Mouse (Mus musculus): ENCODE data around the gene Dip2b.
A peak's percentile ranks its signal among the peaks of the same experiment; 100 is the strongest.
"Not testable (repeated sequence)": the region's sequence is repeated elsewhere in the genome, so short reads cannot be mapped to it uniquely, and the experiment has no call there.

Gene Dip2b

DNA sequence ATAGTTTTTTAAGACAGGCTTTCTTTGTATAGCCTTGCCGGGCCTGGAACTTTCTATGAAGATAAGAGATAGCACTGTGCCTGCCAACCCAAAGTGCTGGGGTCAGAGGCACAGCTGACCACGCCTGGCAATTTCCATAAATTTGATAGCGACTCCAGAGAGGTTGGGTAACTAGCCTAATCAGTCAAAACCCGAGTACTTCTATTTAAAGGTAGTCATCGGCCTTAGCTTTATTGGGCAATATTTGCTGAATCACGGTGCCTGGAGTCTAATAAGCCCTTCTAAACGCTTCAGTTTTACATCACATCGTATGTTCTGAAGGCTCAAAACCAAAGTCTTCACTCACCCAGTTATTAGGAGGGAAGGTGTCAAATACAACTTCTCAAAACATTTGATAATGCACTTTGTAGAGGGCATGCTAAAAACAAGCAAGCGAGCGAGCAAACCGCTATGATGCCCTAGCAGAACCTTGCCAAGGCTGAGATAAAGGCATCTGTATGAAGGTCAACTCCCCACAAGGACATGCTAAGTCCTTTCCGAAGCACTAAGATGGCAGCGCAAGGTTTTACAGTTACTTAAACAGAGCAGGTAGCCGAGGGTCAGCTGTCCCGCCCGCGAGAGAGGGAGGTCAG is 188.7 kb downstream of the Dip2b start:
- DNase-seq: peak; percentile 85

DNA sequence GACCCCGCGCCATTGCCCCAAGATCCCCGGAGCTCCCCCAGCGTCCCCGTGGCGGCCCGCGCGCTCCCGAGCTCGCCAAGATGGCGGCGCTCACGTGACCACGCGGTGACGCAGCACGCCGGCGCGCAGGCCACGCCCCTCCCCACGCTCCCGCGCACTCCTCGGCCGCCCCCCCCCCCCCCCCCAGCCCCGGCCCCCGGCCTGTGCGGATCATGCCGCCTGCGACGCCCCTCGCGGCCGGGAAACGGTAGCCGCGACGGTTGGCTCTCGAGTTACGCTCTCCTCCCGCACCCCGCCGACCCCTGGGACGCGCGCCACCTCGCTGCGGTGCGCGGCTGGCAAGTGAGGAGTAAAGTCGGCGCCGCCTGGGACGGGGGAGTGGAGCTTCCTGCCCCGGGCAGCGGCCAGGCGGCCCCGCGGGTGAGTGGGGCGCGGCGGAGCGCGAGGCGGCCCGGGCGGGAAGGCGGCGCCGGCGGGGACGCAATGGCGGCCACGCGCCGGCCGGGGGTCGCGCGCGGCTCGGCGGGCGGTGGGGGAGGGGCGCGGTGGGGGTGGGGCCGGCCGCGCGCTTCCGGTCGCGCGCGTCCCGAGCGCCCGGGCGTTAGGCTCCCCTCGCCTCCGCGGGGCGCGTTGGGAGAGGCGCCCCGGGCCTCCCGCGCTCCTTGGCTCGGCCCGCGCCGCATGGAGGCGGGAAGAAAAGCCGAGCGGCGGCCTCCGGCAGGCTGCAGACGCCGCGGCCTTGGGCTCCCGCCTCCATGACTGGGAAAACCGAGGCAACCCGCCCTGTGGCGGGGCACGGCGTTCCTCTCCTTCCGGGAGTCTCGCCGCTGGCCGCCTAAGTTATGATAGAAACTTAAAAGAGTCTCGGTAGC is 189.4 kb downstream of the Dip2b start, which contains the start of gene Atf1:
Gene Atf1 (plus strand): TSS at position 157 of the 872 bp plus-strand sequence.
- DNase-seq: peak; percentile 94

DNA sequence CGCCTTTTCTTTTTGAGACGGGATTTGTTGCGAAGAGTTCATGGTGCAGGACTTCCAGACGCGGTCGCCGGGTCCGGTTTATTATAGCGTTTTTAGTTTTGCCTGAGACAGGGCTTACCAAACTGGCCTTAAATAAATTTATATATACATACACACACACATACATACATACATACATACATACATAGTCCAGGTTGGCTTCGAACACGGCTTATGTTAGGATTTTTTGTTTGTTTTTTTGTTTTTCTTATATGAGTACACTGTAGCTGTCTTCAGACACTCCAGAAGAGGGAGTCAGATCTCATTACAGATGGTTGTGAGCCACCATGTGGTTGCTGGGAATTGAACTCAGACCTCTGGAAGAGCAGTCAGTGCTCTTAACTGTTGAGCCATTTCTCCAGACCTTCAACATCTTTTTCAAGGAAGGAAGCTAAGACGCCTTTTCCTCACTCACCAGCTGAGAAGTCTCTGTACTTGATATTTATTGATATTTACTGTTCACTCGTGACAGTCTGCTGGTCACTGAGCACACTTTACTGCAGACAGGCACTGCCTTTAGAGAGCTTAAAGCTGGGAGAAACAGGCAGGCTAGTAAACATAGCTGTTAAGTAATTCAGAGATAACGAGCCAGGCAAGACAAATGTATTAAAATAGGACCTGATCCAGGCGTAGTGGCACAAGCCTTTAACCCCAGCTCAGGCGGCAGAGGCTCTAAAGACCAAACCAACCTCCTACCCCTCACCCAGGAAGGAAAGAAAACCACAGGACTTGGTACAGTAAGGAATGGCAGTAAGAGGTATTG is 190.3 kb downstream of the Dip2b start:
- peak; percentile 18 for DNase-seq

DNA sequence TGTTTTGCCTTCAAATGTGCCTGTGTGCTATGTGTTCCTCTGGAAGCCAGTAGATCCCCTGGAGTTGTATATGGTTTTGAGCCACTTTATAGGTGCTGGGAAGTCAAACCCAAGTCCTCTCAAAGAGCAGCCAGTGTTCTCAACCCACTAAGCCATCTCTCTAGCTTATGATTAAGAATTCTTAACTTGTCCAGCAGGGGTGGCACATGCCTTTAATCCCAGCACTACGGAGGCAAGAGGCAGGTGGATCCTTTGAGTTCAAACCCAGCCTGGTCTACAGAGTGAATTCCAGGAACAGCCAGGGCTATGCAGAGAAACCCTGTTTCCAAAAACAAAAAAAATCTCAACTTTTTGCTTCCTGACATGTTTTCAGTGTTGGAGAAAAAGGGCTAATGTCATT is 192.2 kb downstream of the Dip2b start:
- DNase-seq: no peak

DNA sequence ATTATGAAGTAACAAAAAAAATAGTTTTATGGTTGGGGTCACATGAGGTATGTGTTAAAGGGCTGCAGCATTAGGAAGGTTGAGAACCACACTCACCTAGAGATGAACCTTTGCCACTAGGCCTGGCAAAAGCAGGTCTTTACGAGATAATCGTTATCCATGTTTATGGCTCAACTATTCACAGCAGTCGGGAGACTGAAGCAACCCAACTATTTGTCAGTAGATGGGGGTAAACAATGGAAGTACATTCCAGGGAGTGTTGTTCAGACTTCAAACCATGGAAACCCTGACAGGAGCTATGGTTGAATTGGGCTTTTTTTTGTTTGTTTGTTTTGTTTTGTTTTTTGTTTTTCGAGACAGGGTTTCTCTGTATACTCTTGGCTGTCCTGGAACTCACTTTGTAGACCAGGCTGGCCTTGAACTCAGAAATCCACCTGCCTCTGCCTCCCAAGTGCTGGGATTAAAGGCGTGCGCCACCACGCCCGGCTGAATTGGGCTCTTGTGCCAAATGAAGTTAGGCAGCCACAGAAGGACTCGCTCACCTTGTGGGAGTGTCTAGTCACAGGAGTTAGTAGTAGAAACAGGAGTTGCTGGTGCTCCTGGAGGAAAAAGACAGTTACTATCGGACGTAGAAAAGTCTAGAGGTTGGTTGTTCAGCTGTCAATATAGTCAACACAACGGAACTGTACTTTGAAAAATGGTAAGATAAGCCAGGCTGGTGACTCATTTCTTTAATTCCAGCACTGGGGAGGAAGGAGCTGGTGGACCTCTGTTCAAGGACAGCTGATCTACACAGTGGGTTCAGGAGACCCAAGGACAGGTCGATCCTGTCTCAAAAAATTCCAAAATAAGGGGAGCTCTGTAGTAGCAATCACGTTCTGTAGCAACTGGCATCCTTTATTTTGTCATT is 193.4 kb downstream of the Dip2b start:
- DNase-seq: no peak

DNA sequence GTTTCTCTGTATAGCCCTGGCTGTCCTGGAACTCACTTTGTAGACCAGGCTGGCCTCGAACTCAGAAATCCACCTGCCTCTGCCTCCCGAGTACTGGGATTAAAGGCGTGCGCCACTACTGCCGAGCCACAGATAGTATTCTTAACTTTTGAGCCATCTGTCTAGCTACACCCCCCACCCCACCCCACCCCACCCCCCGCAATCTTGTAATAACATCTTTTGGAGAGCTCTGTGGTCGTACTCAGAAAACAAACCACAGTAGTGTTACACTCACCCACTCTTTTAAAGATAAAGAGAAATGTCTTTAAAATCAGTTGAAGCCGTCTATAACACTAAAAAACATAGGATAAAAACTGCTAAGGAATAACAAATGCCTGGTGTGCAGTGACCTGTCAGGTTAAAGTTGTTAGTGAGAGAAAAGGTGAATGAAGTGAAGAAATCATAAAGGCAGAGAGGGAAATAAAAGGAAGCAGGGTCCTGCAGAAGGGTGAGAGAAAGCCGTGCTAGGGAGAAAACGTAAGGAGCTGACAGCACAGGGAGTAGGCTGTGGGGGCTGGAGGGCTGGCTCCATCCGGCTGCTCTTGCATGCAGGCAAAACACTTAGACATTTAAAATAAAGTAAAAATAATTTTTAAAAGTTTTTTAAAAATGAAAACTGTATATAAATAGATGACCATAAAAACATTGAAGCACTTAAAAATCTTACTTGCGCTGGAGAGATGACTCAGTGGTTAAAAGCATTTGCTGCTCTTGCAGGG is 196.9 kb downstream of the Dip2b start:
- DNase-seq: peak; percentile 26

DNA sequence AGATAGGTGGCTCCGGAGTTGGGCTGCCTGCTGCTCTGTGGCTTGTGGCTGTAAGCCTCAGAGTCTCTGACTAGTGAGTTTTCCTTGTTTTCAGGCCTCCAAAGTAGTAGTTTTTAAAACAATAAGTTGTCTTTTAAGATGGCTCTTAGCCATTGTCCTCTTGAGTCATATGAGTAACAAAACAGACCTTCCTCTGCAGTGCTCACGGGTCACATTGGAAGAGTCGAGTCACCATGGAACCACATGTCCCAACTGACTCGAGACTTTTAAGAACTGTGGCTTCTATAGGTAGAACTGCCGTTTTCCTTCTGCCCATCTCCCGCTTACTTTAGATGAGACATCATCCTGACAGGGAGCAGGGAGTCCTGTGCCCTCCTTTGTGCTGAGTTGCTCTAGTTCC is 198.5 kb downstream of the Dip2b start:
- no peak for DNase-seq

DNA sequence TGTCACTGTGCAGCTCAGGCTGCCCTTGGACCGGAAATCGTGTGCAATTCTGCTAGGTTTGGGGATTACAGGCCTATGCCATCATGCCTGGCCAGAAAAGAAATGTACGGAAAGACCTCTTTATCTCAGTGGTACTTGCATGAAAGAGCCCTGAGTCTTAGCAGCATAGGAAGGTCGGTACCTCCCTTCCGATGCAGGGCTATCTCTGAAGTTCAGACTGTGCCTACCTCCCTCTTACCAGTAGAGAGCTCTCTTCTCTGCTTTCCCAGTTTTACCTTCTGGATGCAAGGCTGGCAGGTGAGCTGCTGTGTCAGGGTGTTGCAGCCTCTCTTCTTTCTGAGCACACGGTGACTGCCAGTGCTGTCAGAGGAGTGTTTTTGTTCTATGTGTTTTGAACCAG is 203.3 kb downstream of the Dip2b start:
- no peak for DNase-seq

DNA sequence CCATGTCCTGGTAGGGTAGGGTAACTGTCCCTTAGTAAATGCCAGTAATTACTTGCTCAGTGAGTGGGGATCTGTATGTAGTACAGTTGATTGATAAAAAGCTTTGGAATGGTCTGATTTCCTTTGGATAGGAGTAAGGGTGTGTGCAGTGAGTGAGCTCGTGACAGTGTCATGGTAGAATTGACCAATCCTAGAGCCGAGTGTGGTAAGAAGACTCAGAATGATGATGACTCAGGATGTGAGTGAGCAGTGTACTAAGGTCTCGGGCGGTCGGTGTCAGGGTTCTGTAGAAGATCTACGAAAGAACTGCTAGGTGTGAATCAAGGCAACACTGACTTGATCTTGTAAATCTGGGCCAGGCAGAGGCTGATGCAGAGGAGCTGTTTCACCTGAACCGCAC is 207.5 kb downstream of the Dip2b start:
- no peak for DNase-seq

DNA sequence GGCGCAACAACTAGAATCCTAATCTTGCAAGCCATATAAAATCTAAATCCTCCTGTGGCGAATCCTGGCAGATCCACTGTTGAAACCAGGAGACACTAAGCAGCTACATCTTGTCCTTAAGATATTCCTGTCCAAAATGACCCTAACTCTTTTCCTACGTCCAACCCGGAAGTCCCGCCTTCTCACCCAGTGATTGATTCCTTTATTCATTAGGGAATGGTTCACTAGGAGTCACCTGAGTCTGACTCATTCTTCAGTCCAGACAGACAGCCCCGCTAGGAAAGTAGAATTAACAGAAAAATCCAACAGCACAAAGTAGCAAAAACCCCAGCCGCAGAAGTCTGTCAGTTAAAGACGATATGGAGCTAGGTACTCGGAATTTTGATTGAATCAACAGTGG is 208.8 kb downstream of the Dip2b start:
- no peak for DNase-seq

DNA sequence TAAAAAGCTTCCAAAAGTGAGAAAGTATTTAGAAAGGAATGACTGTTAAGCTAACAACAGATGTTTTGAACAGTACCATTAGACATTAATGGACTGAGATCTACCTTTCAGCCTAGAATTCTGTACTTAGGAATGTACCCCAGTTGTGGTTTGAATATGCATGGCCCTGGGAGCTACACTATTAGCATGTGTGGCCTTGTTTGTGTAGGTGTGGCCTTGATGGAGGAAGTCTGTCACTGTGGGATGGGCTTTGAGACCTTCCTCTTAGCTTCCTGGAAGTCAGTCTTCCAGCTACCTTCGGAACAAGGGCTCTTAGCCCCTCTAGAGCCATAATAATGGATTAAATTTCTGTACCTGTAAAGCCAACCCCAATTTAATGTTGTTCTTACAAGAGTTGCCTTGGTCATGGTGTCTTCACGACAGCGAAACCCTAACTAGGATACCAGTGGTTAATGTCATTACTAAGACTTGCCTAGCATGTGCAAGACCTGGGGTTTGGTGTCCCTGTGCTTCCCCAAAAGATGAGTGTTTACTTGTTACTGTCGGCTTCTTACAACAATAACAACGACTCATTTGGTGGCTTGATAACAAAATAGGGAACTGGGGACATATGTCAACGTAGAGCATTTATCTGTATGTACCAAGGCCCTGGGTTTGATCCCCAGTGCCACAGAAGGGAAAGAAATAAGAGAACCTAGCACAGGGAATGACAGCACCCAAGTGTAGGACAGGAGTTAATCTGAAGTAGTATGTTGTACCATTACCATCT is 210.4 kb downstream of the Dip2b start:
- no peak for DNase-seq

DNA sequence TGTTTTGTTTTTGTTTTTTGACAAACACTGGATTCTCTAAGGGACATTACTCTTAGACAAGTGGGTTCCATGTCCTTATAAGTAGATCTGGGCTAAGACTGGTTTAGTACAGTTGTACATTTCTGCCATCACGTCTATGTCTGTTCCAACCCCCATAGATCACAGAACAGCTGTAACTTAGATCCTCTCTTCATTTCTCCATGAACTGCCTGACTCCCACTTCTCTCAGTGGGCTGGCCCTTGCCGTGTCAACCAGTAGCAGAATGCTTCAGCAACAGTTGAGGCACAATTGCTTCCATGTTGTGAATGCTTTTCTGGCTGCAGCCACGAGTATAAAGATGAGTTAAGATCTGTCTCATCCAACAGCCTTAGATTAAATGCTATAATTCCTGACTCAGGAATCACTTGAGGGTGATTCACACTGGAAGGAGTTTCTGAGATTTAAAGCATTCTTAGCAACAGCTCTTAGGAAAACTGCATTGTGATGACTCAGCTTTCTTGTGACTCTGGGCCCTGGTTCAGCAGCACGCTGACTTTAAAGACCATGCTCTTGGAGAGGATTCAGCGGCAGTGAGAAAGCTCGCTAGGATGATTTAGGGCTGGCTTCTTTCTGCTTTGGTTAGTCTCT is 212.8 kb downstream of the Dip2b start:
- DNase-seq: no peak

DNA sequence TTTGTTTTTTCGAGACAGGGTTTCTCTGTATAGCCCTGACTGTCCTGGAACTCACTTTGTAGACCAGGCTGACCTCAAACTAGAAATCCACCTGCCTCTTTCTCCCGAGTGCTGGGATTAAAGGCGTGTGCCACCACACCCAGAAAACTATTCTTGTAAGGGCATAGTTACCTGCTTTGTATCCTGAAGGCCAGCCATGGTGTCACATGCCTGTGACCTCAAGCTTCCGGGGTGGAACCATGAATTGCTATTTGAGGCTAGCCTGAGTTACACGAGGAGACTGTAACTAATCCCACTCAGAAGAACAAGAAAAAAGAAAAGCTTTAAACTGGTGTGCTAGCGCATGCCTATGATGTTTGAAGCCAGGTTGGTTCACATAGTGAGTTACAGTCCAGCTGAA is 217.9 kb downstream of the Dip2b start:
- no peak for DNase-seq

DNA sequence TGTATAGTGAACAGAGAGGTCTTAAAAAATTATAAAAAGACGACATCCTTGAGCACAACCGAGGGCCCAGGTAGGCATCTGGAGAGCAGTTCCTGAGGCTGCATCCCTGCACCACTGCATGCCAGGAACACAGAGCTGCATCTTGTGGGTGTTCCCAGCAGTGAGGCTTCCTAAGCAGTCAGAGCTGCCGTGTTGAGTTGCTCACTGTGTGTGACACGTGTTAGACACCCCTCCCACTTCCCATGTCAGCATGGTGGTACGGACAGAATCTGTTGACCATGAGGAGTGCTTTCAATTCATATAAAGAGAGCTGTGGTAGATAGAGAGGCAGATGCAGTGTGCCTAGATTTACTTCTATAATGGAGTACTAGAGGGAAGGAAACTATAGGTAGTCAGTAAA is 218.8 kb downstream of the Dip2b start:
- no peak for DNase-seq

DNA sequence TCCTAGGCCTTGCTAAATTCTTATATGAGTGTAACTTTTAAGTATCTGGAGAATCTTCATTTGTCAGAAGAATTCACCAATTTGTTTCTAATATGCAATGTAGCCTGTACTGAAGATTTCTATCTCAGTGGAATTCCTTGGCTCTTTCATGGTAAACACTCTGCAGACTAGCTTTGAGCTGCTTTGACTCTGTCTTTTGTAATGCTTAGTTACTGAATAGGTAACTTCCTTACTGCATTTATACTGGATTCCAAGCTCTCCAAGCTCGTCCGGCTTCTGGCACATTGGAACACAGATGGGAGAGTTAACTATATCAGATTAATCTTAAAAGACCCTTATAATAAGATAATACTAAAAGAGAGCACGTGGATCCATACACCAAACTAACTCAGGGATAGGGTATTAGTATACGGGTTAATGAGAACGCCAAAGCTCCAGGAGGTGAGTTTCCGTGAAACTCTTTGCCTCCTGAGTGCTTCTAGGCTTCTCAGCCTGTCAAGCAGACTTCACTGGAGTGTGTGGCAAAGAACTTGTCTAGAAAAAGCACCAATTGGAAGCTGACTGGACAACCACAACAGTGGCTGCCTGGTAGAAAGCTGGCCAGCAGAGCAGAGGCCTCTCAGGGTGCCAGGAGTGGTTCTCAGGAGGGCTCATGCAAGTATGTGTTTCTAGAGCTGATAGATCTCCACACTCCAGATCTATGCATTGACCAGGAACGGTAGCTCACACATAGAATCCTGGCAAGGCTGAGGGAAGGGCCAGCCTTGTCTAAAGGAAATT is 220.4 kb downstream of the Dip2b start:
- no peak for DNase-seq

DNA sequence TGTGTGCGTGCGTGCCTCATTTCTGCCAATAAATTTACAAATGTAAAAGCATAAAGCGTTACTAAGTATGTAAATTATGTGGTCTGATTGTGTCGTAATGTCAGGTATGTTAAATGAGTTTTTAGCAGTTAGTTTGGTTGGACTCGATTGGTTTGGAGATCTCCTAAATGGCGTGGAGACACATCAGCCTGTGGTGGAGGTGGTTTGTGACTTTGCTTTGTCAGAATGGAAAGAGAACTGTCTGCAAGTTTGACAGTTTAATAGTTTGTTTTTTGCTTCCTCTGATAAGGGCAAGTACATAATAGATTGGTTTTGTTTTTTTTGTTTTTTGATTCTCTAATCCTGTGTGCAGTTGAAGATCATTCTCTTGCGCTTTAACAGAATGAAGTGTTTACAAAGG is 221.9 kb downstream of the Dip2b start:
- not testable (repeated sequence) for DNase-seq

DNA sequence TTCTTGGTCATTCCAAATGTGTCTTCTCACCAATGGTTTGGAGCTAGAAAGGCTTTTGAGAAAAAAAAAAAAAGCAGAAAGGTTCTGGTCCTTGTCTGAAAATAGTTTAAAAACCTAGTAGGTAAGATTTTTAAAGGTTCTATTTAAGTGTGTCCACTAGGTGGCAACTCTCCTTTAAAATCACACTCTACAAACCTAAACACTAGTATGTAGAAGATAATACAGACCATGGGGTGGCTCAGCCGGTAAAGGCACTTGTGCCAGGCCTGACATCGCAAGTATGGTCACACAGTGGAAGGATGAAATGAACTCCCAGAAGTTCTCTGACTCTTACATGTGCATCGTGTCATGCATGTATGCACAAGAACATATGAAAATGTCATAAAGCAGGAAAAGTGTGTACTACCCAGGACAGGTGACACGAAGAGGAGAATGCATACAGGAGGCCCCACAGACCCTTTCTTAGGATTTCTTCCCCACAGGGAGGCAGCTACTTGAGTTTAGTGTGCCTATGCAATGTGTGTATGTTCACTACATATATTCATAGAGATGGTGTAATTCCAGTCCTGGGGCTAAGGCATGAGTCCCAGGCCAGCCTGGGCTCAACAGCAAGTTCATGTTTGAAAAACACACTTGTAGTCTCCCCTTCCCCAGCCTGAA is 224.9 kb downstream of the Dip2b start:
- no peak for DNase-seq

DNA sequence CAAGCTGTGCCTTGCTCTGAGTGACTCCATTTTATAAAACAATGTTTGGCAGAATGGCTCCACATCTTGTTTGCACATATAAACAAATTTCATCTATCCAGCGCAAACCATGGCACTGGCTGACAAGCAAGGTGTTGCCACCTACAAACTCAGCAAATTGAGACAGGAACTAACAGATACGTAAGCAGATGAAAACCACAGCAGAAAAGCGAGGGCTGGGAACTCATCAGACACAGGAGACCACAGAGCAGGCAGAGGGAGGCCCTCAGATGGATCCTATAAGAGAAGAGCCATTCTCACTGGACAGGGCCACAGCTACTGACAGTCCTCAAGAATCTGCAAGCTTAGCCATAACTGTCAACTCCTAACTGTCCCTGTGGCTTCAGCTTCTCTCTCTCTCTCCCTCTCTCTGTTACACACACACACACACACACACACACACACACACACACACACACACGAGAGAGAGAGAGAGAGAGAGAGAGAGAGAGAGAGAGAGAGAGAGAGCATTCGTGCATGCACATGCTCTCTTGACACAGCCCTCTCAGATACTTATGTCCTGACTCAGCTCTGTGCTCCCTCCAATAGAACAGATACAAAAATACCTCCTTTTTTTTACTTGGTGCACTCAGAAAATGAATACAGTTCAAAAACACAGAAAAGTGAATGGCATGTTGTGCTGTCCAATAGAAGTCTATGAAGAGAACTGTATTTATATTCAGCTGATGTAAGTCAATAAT is 227.3 kb downstream of the Dip2b start:
- DNase-seq: no peak
